Mouse (Mus musculus) large intestine, adult 2 months (tissue): Measurements from ENCODE around the gene Zc2hc1b. TPM values are rescaled to one million over a fixed set of nuclear protein-coding genes. Genes with fewer than 3 reads are reported as not detected.
"Not testable (repeated sequence)": the region's sequence is repeated elsewhere in the genome, so short reads cannot be mapped to it uniquely, and the experiment has no call there.

Source experiments
- DNase-seq: peaks from one replicate; pipeline ENCODE4 v3.0.0-alpha.2; 2012; ENCODE audit warnings: low read depth, low spot score
- WGBS: fragments of 180-500 bp; shearing (Covaris S2); methylation state at CpG from one replicate; pipeline ENCODE4 v1.1.7; 2018; 5-methylcytosine and 5-hydroxymethylcytosine counted together
- polyA plus RNA-seq: library from polyadenylated mRNA; depleted of rRNA; stranded (reverse); fragments of >200 nt; gene quantifications from 2 replicates; pipeline ENCODE4 v1.2.3, GENCODE M21; 2012; rRNA removed

The Zc2hc1b gene
- not detected in 2 replicates for polyA plus RNA-seq

DNA sequence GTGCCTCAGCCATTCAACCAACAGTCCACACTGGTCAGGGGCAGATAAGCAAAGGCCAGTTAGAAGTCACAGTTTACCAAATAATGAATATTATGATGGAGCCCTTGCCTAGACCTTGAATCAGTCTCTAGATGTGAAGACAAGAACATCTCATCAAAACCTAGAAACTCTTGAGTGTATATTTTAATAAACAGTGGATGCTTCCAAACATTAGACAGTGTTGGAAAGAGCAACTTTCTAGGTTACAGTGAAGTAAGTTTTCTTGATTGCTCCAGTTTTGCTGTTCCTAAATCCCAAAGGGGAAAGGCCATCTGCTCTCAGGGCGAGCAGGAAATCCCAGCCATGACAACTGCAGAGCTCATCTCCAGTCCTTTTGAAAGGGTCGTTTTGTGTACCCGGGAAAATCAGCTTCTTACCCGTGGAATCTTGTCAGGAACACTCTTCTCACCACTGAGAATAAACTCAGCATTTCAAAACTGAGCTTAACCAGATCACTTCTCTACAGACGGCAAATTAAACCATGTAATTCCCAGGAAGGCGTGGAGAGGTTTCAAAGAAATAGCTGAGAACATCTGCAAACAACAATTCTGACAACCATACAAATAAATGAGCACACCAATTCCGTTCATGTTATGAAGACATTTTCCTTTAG, at the start of gene Zc2hc1b:
TSS of gene Zc2hc1b (minus strand) at position 51 of the 652 bp plus-strand sequence.
- WGBS = 68% methylated on average over 7 of the region's 7 CpGs
- no peak for DNase-seq

DNA sequence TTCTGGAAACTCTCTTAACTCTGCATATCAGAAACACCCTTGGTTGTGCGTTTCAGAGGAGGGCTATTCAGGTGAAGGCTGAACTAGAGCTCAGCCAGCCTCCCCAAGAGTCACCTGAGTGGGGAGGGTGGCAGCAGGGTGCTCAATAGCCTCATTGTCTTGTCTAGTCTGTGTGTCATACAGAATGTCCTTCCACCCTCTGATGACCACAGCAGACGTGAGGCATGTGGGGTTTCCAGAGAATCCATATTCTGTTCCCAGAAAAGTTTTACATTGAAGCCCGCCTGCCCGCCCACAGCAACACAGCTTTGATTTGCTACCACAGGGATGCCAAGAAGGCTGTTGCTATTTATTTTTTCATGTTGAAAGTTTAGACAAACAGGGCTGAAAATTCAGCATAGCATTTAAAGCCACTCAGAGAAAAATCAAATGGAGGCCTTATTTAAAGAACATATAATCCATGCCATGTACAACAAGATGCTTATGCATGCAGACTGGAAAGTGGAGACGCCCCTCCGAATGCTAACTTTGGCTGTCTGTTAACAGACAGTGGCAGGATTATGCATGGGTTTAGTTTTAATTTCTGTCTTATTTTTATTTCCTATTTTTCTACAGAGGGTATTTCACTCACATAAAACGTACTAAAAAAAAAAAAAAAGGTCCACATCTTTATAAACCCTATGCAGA, 47.7 kb upstream of the Zc2hc1b start:
- 86% methylated on average over 7 of the region's 7 CpGs for whole genome bisulfite sequencing
- no peak for DNase-seq

DNA sequence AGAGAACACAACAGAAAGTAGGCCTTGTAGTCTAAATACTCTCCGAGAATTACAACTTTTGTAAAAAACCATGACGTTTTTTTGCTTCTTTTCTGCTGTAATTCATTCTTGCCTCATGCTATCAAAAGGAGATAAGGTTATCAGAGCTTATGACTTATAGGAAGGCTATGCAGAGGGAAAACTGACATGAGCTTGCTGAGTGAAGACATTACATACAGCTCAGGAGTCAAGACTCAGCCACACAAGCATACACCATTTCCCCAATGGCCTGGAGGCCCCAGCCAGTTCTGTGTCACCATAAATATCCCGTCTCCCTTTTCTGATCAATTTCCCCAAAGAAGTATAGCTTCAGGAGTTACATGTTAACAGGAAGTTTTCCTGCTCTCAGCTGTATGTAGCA, 44.3 kb upstream of the Zc2hc1b start:
- WGBS = 92% methylated on average over 3 of the region's 3 CpGs
- DNase-seq = no peak

DNA sequence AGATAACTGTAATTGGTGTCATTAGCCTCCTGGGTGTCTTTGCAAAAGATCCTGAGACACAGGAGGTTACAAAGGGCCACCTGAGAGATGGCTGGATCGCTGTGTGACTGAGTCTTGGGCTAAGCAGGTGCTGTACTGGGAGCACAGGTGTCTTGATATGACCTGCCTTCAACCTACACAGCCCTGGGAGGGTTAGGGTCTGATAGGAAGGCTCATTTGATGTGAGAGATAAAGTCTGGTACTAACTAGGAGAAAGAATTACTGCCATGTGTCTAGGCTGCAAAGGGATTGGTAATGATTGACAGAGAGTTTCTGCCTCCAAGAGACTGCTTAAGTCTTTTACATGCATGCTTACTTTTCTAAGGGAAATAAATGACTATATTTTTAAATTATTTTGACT, 42.2 kb upstream of the Zc2hc1b start:
- no peak for DNase-seq
- WGBS = 40% methylated on average over 1 of the region's 1 CpGs

DNA sequence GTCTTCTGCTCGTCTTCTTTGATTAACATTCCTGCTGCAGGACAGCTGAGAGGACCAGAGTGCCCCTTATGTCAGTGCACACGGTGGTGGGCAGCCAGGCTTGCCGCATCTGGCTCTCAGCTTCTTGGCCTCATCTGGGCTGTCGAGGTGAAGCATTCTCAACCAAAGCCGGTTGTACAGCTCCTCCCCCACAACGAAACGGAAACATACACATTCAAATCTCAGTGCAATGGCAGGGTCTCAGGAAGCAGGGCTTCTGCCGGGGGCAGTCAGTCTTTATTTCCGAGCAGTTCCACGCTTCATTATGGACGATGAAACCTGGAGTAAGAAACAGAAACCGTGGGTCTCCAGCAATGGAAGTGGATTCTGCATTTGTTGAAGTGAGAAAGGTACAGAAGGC, 36.1 kb upstream of the Zc2hc1b start:
- no peak for DNase-seq
- 87% methylated on average over 12 of the region's 12 CpGs for WGBS

DNA sequence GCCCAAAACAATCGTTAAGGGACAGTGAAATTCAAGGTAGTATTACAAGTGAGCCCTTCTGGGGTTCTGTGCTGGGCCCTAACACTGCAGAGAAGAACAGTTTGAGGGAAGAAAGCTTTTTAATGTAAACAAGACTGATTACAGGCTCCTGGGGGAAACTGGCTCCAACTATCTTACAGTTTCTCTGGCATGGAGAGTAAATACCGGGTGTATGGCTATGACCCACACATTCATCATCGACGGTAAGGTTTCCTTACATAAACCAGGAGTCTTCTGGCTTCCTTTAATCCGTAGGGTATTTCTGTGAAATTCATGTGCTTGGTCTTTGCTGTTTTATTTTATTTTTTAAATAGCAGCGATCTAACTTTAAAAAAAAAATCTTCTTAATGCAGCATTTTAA, 35.0 kb upstream of the Zc2hc1b start:
- DNase-seq = no peak
- 79% methylated on average over 6 of the region's 6 CpGs for WGBS

DNA sequence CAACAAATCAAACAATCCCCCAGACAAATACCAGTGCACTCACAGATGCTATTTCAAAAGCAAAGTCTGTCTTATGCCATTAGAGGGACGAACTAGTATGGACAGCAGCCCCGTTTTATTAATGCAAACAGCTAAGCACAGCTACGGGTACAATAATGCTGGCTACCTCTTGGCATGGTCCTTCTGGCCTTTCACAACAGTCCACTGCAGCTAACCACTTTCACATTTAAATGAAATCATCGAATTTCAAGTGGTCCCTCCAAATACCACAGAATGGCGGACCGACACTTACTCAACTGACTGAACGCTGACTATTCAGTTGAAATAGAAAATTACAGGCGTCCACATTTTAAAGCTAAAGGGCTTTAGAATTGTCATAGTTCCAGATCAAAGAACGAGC, 34.5 kb upstream of the Zc2hc1b start:
- WGBS = 91% methylated on average over 9 of the region's 9 CpGs
- DNase-seq = no peak

DNA sequence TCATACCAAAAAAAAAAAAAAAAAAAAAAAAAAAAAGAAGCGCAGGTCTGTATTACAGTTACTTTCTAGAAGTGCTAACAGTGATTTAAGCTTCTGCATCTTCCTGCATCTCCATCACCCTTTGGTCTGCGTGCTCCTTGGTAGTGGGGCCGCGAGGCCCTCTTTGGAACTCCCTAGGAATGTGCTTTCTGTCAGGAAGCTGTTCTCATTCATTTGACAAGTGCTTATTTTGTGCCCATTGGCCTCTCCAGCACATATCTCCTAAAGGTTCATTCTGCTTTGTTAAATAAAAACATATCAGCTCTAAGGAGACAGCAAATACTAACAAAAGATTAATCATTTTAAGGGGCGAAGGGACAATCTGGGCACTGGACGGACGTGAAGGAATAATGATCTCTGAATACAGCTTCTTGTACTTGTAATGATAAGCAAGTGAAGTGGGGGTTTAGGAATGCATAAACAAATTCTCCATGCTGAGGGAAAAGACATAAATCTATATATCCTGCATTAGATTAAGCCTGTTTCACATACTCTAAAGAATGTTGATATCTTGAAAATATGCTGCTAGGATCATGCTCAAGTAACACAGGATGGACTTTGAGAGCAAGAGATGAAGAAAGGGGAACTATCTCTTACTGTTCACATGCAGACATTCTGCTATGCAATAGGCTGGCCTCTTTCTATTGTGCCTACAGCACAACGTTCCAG, 32.3 kb upstream of the Zc2hc1b start:
- no peak for DNase-seq
- WGBS = 68% methylated on average over 8 of the region's 8 CpGs

DNA sequence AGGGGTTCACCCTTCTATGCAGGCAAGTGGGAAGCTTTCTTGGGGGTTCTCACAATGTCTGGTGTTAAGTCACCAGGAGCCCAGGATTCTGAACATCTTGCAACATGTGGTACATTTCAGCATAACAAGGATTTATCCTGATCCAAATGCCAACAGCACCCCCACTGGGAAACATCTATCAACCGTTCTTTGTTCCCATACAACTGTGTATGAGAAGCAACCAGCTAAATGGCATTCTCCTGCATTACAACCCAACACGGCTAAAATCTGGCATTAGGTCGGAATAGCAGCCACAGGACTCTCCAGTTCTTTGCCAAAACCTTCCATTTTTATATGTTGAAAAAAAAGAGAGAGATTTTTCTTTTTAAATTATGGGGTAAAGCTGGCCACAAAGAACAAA, 31.7 kb upstream of the Zc2hc1b start:
- 82% methylated on average over 3 of the region's 3 CpGs for WGBS
- no peak for DNase-seq

DNA sequence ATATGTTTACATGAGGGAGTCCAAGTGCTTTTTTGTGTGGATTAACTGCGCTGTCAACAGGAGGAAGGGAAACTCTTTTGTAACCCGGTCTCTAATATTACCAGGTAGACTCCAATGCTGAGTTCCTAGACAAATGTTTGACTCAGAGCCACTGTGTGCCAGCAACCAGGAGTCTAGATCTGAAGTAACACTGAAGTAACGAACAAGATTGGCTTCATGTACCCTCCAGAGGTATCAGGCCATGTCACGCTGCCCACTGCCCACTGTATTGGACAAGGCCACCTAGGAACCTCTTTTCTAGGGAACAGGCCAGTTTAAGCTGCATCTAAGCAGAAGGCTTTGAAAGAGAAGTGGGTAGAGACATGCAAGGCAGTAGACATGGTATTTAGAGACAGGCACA, 31.2 kb upstream of the Zc2hc1b start:
- DNase-seq = no peak
- WGBS = 90% methylated on average over 4 of the region's 4 CpGs

DNA sequence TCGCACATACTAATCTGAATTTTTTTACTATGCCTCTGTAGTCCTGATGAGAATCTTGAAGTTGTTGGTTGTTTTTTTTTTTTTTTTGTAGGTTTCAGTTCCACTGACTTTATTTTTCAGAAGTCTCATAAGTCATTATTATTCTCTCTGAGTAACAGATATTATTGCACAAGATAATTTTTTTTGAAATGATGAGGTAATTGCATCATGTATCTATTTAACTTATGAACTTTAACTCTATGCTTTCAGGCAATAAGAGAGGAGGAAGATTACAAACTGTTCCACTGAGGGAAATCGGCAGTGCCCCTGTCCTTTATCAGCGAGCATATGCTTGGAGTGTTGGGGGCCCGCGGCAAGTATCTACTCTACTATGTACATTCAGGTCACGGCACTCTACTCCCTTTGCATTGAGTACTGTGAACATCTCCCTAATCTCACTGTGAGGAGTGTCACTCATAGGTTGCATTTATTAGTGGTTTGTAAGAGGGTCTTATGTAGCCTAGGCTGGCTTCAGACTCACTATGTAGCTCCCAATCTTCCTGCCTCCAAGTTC, 24.0 kb upstream of the Zc2hc1b start:
- WGBS = 97% methylated on average over 6 of the region's 6 CpGs
- DNase-seq = no peak

DNA sequence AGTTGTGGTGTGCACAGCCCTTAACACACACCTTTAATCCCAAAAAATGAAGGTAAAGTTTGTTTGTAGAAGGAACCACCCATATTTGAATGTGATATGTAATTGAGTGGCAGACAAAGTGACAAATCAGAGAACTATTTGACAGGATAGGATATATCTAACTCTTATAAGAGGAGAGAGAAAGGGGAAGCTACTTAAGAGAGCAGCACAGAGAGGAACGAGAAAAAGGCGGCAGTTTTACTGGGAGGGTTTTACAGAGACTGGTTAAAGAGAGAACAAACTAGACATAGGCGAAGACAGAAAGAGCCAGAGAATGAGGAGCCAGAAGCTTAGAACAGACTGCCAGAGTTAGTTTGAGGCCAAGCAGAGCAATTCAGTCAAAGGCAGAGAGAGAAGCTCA, 23.0 kb upstream of the Zc2hc1b start:
- no peak for DNase-seq
- WGBS = 94% methylated on average over 3 of the region's 3 CpGs

DNA sequence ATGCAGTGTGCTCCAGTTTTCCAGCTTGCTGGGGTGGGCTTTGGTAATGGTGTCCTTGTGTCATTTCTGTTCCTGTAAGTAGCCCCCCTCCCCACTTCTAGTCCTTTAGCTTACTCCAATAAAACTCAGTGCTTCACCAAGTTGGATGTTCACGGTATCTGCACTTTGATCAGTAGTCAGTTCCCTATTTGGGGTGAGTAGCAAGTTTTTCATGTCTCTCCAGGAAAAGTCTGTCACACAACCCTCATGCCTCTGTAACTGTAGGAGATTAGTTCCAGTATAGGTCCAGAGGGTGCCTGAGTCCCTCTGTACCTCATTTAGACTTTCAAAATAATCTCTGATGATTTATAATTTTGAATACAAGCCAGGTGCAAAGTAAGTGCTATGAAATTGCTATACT, 21.4 kb upstream of the Zc2hc1b start:
- DNase-seq = no peak
- WGBS = 93% methylated on average over 1 of the region's 1 CpGs

DNA sequence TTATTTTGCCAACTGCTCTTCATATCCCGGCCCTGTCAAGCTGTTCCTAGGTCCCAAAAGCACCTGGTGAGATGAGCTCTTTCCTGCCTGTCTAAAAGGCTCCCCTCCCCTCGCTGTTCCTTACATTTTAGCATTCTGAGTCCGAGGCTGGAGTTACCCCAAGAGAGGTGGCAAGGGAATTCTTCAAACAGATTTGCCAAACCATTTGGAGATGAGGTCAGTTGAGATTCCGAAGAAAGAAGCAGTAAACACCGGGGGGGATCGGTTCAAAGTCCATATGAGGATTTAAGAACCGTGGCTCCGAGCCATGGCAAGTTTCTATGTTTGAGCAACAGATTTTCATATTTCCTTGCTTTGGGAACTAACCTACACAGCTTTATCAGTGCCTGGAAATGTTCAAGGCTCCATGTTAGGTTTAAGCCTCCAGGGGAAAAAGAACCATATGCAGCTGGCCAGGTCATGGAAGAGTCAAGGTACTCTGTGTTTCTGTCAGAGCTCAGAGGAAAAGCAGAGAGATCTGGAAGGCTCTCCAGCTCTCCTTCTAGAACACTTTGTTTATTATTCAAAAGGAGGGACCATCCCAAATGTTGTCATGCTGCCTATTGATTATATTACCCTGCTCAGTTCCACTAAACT, 19.2 kb upstream of the Zc2hc1b start:
- WGBS = 53% methylated on average over 8 of the region's 8 CpGs
- DNase-seq = no peak

DNA sequence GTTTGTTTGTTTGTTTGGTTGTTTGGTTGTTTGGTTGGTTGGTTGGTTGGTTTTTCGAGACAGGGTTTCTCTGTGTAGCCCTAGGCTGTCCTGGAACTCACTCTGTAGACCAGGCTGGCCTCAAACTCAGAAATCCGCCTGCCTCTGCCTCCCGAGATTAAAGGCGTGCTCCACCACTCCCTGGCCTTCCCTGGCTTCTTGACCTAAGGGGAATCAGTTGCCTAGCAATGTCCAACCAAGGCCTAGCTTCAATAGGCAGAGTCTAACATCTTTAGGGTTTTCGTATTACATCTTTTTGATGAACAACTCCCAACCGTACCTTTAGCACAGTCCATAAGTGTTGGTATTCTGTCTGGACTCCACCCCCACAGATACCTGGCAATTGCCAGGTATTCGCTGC, 15.7 kb upstream of the Zc2hc1b start:
- not testable (repeated sequence) for DNase-seq
- 84% methylated on average over 7 of the region's 7 CpGs for WGBS

DNA sequence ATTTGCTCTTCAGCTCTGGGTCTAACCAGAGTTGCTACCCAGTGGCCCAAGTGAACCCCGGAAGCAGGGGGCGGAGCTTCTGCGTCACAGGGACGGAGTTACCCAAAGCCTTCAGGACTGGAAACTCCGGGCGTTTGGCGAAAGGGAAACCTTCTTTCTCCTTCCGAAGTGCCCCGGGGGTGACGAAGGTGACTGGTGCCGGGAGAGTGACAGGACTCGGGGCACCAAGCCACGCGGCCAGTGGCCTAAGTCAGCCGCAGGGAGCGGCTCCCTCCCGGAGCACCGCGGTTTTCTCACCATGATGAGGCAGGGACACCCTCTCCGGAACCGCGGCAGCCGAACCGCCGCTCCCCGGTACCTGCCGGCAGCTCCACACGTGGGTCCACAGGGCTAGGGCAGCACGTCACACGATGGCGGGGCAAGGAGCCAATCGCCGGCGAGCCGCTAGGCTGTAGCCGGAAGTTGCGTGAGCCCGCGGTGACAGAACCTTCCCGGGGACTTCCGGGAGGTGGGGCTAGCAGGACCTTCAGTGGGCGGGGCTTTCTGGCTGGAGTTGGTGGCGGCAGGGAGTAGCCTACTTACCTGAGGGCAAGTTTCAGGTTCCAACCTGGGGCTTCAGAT, 15.0 kb upstream of the Zc2hc1b start, which contains the start of gene Ltv1:
TSS of gene Ltv1 (minus strand) at position 438 of the 621 bp plus-strand sequence.
- peak; percentile 88 for DNase-seq
- under 1% methylated on average over 43 of the region's 43 CpGs for WGBS

DNA sequence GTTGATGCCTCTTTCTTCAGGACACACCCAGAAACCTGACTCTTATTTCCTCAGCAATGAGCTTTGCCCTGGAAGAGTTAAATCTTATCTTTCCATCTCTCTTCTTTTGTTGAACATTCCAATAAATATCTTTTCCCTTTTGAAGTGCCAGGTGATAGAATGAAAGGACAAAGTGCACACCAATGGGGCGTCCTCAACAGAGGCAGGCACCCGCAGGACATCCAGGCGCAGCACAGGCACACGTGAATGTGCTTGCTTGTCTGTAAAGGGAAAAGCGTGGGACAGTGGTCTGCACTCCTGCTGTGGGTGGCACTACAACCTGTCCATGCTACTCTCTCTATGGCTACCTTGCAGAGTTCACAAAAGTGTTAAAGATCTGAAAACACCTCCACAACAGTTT, 12.1 kb upstream of the Zc2hc1b start:
- 36% methylated on average over 5 of the region's 5 CpGs for WGBS
- DNase-seq = no peak

DNA sequence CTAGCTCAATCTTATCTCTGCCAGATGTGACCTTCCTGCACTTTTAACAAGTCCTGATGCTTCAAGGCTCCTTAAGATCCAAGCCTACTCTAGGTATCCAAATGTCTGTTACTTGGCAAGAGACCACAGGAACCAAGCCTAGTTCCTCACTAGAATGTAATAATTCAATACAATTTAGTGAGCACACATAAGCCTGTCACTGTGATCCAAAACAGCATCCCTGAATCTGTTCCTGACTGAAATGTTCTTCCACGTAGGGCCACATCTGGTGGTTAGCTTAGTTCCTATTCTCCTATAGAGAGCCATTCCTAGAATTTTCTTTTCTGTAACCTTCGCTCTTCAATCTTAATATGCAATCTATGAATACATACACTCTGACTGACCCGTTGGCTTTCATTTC, 8.9 kb upstream of the Zc2hc1b start:
- WGBS = 86% methylated on average over 3 of the region's 3 CpGs
- DNase-seq = no peak

DNA sequence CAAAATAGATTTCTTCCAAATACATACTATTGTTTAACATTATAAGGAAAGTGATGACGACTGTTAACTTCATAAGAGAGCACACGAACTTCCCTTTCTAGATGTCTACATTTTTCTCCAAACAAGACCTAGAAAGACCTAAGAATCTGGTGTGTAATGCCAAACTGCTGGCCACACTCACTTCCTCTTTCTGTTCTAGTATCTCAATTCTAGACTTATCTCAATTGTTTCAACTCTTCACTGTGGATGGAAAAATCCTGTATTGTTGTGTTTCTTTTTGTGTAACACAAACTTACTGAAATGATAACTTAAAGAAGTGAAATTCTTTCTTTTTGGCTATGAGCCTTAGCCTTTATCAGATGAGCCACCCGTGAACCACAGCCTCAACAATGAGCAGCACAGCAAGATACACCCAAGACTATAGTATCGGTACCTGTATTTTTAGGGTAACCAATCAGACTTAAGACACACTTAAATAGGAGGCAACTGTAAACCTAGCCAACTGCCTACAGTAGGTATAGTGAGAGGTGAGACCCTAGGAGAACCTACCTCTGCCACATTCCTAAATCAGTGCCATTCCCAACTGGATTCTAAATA, 6.4 kb upstream of the Zc2hc1b start:
- 80% methylated on average over 4 of the region's 4 CpGs for WGBS
- DNase-seq = no peak
